Mouse (Mus musculus) frontal cortex, postnatal 36 days (tissue): ENCODE measurements around the gene Tnpo1.
"Not testable (repeated sequence)": the region's sequence is repeated elsewhere in the genome, so short reads cannot be mapped to it uniquely, and the experiment has no call there.

Experiments
- DNase-seq, 2 experiments: peaks; one replicate each; pipeline ENCODE4 v3.0.0; 2022; ENCODE audit warnings: low spot score in 2 of 2

Tnpo1 gene

GRCm38 (mm10) chr13:98890137-98890870 lies 35.9 kb downstream of the Tnpo1 start:
- DNase-seq = peak; percentile 40 to 46

GRCm38 (mm10) chr13:98889211-98889610 lies 37.0 kb downstream of the Tnpo1 start:
- no peak for DNase-seq

DNA sequence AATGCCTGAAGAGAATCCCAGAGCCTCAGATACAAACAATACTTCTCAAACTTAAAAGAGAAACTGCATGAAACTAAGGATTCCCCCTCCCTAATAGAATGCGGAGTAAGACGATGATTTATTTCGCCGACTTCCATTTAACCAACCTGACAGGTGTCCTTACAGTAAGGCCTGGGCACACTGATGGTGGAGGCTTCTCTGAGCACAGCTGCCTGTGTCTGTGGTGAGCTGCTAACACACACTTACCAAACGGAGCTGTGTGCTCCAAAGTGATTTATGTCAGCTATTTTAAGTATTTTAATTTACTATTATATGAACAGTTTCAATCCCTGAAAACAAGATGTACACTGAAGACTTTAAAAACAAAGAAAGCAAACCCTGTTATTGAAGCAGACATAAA lies 42.4 kb downstream of the Tnpo1 start:
- DNase-seq = no peak

DNA sequence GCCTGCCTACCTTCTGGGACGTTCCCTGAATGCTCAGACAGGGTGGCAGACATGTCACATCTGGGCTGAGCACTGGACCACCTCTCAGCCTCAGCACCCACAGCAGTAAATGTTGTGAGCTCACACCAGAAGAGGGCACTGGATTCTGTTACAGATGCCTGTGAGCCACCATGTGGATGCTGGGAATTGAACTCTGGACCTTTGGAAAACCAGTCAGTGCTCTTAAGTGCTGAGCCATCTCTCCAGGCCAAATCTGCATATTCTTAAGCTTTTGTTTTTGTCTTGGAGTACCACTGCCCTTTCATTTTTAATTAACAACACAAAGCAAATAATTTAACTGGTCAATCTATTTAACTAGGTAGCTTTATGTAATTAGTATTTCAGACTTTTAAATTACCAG lies 44.2 kb downstream of the Tnpo1 start:
- DNase-seq = no peak

DNA sequence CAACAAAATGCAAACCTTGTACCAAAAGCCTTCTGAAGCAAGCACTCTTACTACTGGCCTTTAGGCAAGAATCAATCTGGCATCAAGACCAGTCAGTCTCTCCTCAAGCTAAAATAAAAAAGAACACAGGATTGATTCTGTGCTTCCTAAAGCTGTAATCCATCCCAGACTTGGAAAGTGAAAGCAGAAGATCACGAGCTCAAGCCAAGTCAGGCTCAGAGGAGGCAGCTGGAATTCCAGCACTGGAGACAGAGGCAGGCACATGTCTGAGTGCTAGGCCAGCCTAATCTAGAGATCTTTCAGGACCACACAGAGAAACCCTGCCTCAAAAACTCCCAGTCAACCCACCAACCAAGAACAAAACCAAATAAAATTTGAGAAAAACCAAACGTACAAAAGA lies 45.8 kb downstream of the Tnpo1 start:
- DNase-seq = no peak

GRCm38 (mm10) chr13:98879422-98879821 lies 46.8 kb downstream of the Tnpo1 start:
- no peak for DNase-seq

- DNase-seq = no peak
Observed at GRCm38 (mm10) chr13:98877165-98877564, 49.0 kb downstream of the Tnpo1 start.

DNA sequence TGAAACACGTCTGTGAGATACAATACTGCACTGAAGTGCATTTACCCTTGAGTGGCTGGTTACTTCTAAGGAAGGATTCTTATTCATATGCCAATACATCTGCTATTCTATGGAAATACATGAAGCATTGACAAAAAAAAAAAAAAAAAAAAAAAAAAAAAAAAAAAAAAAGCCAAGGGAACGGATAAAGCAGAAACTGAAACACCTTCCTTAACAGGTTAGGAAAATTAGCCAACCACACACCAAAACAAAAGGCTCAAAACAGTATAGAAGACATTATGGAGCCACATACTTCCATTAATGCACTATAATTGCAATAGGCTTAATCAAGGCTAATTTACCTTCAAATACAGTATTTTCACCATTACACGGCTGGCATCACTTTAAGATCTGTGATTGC lies 51.5 kb downstream of the Tnpo1 start:
- no peak for DNase-seq

GRCm38 (mm10) chr13:98872273-98872847 lies 53.8 kb downstream of the Tnpo1 start:
- no peak for DNase-seq

GRCm38 (mm10) chr13:98871263-98871662 lies 54.9 kb downstream of the Tnpo1 start:
- no peak for DNase-seq

DNA sequence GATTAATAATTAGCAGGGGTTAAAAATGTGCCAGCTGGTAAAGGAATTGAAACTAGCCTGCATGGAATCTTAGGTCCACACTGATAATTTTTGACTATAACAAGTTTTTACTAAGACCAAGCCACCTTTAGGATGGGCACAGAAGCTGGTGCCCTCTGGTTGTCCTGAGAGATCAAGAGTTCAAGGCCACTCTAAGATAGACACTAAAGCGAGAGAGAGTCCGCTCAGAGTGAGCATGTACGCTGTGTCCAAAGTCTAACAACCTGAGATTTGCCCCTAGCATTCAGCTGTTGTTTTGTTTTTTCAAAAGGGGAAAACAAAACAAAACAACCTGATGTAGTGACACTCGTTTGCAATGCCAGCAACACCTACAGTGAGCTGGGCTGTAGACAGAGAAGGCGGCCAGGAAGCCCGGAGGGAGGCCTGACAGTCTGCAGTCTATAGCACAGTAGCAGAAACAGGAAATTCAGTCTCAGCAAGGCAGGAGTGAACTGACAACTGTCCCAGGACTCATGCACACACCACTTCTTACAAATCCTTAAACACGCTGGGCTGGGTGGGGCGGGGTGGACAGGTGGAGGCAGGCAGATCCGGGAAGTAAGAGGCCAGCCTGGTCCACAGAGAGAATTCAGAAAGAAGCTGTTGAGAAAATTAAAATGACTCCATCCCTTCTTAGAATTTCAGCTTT lies 57.8 kb downstream of the Tnpo1 start:
- no peak for DNase-seq

DNA sequence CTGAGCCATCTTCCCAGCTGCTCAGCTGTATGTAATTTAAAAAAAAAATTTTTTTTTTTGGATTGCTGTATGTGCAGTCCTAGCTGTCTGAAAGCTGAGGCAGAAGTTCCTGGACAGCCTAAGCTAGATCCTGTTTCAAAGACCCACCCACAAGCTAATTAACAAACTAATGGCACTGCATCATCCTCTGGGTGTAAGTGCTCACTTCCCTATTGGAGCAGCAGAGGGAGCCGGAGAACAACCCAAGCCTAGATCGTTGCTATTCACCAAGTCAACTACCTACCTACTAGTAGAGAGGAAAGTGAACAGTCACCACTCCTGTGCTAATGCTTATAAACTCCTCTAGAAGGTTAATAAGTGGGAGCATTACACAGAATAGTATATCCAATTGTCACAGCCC lies 58.4 kb downstream of the Tnpo1 start:
- peak in 1 of 2 experiments; percentile 55 for DNase-seq

GRCm38 (mm10) chr13:98855291-98855690 lies 70.9 kb downstream of the Tnpo1 start:
- DNase-seq = no peak

DNA sequence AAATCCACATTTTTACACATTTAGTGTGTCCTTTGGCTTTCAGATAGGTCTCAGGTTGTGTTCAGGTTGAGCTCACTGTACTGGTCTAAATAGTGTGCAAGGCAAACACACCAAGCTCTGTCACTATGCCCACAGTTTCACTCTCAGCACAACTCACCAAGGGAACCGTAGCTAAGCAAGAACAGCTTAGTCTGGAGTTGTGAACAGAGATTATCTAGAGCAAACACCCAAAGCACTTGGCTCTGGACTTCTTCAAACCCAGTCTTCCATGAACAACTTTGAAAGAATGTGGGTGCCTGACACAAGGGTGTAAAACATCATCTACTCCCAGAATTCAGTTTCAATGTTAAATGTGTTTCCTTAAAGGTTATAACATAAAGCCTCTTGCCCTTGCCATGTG lies 80.4 kb downstream of the Tnpo1 start:
- DNase-seq = no peak

DNA sequence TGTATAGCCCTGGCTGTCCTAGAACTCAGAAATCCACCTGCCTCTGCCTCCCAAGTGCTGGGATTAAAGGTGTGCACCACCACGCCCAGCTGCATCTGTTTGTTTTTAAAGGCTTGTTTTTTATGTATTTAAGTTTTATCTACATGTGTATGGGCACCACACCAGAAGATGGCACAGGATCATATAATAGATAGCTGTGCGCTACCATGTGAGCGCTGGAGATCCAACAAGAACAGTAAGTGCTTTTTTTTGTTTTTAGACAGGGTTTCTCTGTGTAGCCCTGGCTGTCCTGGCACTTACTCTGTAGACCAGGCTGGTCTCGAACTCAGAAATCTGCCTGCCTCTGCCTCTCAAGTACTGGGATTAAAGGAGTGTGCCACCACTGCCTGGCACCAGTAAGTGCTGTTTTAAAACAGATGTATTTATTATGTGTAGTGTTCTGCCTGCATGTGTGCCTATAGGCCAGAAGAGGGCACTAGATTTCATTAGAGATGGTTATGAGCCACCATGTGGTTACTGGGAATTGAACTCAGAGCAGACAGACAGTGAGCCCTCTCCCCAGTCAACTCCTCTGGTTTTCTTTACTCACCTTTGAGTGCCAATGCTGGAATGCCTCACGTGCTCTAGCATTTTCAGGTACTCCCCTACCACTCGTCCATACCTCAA lies 89.6 kb downstream of the Tnpo1 start:
- no peak for DNase-seq

- no peak for DNase-seq
Observed at GRCm38 (mm10) chr13:98835740-98836139, 90.4 kb downstream of the Tnpo1 start.

- DNase-seq = no peak
Observed at GRCm38 (mm10) chr13:98834723-98835122, 91.5 kb downstream of the Tnpo1 start.

GRCm38 (mm10) chr13:98834199-98834598 lies 92.0 kb downstream of the Tnpo1 start:
- DNase-seq = no peak

DNA sequence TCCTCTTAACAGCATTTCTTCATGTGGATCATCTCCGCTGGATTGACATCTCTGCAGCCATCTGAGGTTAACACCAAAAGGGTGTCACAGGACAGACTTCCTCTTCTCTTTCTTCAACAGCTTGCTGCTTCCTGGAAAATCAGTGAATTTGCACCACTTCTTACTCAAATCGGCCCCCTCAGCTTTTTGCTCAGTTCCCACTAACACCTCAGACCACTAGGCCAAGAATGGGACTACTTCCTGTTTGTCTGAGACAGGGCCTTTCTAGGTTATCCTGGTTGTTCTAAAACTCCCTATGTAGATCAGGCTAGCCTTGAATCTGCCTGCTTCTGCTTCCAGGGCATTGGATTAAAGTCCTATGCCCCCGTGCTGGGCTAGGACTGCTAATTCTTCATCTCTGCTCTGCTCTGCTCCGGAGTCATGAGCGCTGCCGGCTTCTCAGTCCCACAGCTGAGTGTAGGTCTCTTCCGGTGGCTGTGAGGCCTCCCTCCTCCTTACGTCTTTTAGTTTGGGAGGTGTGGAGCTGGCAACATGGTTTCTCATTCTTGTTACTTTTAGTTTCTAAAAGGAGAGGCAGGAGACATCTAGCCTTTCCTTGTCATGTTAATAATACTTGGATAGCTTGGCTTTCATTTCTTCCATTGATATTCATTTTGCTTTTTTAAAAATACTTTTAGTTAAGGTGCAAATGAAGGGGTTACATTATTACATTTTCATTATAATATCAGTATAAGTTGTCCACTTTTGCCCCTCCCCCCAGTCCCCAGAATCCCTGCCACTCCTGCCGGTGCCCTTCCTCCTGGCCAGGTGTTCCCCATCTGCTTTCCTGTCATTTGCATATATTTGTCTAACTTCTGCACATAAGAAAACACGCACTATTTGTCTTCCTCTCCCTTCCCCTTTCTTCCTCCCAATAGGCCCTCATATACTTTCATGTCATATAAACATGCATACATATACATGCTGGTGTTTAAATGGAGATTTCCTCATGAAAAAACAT lies 93.4 kb downstream of the Tnpo1 start:
- no peak for DNase-seq

DNA sequence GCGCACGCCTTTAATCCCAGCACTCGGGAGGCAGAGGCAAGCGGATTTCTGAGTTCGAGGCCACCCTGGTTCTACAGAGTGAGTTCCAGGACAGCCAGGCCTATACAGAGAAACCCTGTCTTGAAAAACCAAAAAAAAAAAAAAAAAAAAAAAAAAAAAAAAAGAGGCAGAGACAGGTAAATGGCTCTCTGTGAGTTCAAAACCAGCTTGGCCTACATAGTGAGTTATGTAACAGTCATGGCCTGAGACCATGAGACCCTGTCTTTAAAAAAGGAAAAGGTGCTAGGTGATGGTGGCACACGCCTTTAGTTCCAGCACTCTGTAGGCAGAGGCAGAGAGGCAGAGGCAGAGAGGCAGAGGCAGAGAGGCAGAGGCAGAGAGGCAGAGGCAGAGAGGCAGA lies 97.2 kb downstream of the Tnpo1 start:
- DNase-seq = not testable (repeated sequence)

GRCm38 (mm10) chr13:98825574-98825973 lies 100.6 kb downstream of the Tnpo1 start:
- no peak for DNase-seq
